Mouse (Mus musculus): Measurements from ENCODE around the gene Eml4.

DNA sequence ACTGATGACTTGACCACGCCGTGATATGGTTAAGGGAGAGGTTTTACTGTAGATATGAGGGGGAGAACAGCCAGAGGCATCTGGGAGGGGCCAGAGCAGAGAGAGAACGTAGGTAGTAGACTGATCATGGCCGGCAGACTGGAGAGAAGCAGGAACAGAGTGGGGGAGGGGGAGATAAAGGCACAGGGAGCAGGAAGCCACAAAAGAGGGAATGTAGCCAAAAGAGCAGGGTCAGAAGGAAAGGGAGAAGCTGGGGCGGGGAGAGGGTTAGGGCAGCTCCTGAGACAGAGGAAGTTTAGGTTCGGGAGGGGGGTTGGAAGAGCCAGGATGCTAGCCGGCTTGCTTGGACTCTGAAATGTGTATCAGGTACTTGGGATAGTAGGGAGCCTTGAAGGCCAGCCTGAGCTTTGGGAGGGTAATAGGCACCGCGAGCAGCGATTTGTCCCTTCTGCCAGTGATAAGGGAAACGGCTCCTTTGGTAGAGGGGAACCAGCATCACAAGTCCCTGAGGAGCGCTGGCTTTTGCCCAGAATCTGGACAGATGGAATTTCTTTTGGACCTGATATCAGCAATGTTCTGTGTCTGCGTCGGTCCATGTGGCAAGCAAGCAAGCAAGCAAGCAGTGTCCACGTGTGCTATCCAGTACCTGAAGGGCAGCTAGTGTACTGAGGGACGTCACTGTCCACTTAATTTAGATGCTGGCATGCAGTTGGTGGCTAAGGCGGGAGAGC lies 177.1 kb downstream of the Eml4 start:
- TF ChIP-seq CTCF (IDR thresholded peaks at IDR 0.05) (no peak), EP300 (IDR thresholded peaks at IDR 0.05) (no peak)

Data from lung, postnatal 0 days (tissue).